Mouse (Mus musculus) heart, postnatal 4 days (tissue): ENCODE measurements around the gene Wnt7b. TPM values are rescaled to one million over a fixed set of nuclear protein-coding genes. Genes with fewer than 3 reads are reported as not detected.
A peak's percentile ranks its signal among the peaks of the same experiment; 100 is the strongest.

ENCODE experiments used
- DNase-seq: peaks from one replicate; pipeline ENCODE4 v3.0.0; 2021
- total RNA-seq, 2 experiments: library from RNA; stranded (reverse); gene quantifications; 2 replicates each; pipeline ENCODE4 v1.2.3; 2021

The Wnt7b gene
- total RNA-seq = under 1 TPM; 0.21 to 0.27 TPM

DNA sequence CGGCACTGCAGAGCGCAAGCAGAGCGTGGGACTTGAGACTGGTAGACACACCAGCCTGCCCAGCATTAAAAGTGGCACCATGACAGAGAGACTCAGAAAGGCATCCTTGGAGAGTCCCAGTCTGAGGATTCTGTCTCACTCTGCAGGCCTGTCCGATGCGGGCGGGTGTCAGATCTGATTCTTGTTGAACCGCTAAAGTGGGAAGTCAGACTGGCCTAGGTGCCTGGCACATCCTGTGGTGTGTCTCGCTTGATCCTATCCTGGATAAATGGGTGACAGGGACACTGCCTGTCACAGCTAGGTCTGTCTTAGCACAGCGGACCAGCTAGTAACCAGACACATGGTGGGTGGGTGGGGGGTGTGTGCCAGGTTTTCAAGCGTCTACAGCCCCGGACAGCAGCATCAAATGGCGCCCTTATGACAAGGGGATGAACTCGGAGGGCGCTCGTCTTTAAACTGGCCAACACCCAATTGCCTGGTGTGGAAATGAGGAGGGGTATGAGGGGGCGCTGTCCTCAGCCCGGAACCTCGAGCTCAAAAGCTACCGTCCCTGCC, at the start of gene Wnt7b:
Gene Wnt7b (minus strand): TSS at position 118 of the 555 bp plus-strand sequence.
- DNase-seq = no peak

- no peak for DNase-seq
Measured at GRCm38 (mm10) chr15:85631591-85631990, 49.3 kb upstream of the Wnt7b start.

DNA sequence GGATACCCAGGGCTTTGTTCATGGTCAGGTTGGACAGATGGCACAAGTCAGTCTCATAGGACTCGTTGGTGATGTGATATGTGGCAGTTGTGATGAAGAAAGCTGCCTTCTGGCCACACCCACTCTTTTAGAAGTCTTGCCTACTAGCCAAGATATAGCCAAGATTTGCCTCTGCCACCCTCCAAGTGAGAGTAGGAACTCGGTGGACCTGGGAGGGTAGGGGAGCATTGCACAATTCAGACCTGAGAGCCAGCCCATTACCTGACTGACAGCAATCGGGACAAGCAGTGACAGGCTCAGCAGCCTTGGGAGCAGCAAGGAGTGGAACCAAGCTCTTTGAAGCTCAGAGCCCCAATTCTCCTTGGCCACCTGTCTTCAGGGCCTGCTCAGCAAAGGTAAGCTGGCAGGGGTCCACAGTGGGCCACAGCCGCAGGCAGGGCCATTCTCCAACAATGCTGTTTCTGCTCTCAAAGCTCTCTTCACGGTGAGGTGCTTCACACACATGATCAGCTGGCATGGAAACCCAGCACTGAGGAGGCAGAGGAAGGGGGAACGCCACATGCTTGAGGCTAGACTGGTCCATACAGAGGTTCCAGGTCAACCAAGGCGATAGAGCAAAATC, 47.8 kb upstream of the Wnt7b start:
- no peak for DNase-seq

- peak; percentile 68 for DNase-seq
Measured at GRCm38 (mm10) chr15:85625666-85626279, 43.5 kb upstream of the Wnt7b start.

- no peak for DNase-seq
Measured at GRCm38 (mm10) chr15:85622213-85622612, 39.9 kb upstream of the Wnt7b start.

DNA sequence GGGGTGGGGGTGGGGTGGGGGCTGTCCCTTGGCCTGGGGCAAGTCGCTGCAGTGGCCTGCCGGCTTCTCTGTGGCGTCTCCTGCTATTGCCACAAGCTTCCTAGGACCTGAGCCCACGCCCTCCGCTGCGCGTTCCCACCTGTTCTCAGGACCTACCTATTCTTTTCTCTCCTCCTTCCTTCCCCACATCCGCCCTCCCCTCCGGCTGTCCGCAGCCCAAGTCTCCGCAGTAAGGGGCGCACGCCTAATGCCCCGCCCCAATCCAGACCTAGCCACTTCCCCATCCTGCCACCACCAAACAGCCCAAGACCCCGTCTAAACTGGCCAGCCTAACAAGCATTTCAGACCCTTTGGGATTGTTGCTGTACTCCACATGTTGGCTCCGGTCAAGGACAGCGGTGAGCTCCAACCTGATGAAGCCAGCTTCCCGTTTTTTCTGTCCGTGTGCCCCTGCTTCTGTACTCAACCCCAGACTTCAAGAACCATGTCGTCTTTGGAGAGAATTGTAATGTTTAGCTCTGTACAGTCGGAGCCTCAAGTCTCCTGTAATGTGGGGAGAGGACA, 33.3 kb upstream of the Wnt7b start:
- DNase-seq = no peak

DNA sequence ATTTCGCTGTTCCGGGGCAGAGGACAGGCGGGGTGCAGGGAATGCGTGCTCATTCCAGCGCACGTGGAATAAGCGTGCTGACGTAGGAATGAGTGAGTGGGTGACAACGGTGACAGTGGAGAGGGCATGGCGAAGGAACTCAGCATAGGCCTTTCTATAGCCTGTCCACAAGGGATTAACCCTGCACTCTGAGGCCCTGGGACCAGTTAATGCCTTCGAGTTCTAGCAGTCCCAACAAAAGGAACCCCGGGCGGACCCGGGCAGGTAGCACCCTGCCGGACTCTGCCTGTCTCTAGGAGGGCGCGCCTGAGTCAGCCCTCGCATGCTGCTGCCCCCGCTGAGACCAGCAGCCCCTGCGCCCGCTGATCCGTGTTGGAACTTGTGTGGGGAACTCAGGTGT, 32.8 kb upstream of the Wnt7b start:
- no peak for DNase-seq

DNA sequence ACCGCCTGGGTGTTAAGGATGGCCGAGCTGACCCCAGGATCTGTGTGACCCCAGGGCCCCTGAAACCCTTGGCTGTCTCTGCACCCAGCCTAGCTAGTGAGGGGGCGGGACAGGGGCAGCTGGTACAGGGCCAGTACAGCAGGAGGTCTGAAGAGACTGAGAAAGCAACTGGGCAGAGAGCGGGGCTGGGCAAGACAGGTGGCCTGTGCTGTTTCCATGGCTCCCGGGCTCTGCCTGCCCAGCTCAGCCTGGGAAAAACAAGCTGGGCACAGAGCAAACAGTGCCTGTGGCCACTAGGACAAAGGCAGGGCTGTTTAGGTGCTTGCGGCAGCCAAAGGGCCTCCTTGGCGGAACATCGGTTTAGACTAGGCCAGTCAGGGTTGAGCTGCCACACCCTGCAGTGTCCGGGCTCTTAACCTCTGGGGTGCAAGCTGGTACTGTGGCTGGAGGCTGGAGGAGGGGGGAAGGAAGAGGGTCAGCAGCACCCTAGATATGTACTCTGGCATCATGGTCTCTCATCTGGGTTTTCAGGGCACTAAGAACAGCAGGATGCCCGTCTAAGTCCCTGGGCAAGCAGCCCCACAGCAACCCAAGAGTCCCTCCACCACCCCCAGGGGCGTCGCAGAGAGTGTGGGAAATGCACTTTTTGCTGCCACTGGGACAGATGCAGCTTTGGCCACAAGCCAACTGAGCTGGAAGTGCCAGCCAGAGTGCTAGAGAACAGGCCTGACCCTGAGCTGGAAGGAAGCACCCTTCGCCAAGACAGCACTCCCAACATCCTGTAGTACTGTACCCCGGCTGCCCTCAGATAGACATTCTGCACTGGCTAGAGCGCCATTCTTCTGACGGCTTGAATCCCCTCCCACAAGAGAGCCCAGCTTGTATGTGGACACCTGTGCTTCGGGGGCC, 31.3 kb upstream of the Wnt7b start:
- DNase-seq = peak; percentile 59

DNA sequence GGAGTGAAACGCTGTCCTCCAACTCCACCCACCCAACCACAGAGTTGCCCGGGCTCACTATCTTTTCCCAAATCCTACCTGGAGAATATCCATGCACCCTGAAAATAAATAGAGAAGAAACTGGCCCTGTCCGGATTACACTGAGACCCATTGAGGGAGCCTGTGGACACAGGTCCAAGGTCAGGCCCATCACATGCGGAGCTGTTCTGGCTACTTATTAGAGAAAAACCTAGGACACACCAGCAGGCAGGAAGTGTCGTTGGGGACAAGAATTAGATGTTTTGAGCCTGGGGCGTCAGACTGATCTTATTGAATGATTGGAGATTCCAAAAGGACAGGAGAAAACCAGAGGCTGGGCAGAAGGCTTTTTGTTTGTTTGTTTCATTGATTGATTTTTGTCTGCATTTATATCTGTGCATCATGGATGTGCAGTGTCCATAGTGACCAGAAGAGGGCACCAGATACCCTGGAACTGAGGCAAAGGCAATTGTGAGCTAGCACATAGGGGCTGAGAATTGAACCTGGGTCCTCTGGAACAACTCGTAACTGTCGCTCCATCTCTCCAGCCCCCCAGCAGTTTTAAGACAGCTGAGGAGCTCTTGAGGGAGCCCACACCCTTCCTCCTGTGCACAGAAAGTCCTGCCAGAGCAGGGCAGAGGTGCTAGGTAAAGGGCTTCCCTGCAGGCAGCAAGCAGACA, 30.5 kb upstream of the Wnt7b start:
- peak; percentile 57 for DNase-seq

DNA sequence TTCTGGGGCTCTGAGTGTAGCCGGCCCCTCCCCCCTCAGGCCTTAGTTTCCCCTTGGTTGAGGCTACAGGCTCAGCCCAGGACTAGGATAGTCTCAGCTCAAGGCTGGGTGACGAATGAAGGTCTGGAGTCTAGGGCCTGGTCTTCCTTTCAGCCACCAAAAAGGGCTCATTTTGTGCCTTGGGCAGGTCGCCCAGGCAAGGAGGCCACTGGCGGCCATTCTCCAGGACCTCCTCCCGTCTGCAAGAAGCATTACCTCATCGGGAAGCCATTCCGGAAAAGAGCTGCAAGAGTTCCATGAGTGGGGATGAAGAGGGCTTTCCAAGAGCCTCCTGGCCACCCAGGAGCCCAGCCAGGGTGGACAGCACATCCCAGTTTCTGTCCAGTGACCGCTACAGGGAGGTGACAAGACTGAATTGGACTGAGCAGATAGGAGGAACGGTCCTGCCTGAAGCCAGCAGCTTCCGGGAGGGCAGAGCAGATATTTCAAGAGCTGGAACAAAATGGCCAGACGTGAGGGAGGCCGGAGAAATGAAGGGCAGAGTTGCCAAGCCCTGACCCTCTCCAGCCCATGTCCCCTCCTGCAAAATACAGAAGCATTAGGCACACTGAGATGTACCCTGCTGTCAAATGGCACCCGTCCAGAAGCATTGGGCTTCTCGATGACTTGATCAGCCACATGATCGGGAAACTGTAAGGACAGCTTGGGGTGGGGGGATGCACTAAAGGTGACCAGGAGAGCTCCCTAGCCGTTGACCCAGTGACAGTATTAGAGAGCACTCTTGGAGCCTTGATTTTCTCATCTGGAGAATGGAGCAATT, 29.6 kb upstream of the Wnt7b start:
- DNase-seq = peak; percentile 77

- peak; percentile 94 for DNase-seq
Measured at GRCm38 (mm10) chr15:85610618-85611218, 28.4 kb upstream of the Wnt7b start.

- DNase-seq = no peak
Measured at GRCm38 (mm10) chr15:85610120-85610519, 27.8 kb upstream of the Wnt7b start.

DNA sequence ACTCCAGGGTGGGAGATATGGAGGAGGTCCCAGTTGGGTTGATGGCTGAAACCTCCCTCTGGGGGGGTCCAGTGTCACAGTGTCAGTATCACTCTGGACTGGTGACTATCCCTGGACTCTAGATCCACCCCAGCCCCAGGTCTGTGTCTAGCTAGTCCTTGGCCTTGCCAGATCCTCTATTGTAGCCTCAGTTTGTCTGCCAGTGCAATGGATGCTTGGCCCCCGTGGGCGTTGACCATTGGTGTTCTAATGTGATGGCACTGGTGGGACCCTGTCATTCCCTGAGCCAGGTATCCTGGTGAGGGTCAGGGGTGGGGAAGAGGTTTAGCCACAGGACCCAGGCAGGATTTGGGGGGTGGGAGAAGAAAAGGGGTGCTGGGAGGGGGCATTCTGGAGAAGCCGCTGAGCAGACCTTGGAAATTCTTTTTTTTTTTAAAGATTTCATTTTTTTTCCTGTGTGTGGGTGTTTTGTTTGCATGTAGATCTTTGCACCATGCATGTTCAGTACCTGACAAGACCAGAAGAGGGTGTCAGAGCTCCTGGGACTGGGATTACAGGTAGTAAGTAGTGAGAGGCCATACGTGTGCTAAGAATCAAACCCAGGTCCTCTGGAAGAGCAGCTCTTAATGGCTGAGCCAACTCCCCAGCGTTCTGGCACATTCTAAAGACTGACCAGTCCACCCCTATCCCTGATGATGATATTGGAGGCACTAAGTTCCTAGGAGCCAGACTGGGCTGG, 27.2 kb upstream of the Wnt7b start:
- DNase-seq = no peak

DNA sequence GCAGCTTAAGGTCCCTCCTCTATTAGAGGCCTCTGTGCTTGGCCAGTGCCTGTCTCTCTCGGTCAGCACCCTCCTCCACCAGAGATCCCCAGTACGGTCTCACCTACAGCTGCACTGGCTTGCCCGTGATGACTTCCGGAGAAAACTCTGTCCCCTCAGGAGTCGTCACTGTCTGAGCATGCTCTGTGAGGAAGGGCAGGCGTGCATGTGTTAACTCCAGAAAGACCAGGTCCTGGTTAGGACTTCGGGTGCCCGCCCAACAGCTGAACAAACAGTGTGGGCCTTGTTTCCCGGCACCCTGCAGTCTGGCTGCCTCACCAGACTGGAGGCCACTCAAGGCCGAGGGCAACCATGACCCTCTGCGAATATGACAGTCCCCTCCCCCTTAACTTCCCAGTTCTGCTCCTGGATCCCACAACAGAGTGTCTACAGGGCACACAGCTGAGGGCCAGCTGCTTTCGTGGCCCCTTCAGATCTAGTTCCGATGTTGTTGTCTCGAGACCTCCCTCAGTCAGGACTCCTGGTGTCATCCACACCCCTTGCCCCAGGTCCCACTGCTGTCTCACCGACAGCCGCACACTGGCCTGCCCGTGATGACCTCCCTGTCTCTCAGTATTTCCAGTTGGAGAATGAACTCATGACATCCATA, 23.8 kb upstream of the Wnt7b start:
- no peak for DNase-seq

GRCm38 (mm10) chr15:85604938-85605337, 22.7 kb upstream of the Wnt7b start:
- DNase-seq = no peak

DNA sequence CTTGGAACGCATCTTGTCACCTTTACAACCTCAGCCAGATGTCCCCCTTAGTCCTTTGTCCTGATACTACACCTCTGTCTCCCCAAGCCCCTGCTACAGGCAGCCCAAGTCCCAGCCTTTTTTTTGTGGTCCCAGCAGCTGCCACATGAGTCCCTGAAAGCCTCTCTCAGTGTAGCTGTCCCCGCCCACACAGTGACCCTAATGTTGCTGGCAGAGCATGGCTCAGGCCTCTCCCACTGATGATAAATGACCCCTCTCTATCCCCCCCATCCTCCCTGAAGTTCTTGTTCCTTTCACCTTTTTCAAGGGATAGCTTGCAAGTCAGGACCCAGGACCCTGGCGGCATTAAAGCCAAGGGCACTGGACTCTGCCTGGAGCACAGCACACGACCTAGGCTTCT, 22.2 kb upstream of the Wnt7b start:
- DNase-seq = no peak

DNA sequence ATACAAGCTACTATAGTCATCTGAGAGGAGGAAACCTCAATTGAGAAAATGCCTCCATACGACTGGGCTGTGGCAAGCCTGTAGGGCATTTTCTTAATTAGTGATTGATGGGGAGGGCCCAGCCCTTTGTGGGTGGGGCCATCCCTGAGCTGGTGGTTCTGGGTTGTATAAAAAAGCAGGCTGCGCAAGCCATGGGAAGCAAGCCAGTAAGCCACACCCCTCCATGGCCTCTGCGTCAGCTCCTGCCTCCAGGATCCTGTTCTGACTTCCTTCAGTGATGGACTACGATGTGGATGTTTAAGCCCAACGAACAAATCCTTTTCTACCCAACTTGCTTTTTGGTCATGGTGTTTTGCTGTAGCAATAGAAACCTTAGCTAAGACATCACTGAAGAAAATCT, 21.1 kb upstream of the Wnt7b start:
- no peak for DNase-seq

DNA sequence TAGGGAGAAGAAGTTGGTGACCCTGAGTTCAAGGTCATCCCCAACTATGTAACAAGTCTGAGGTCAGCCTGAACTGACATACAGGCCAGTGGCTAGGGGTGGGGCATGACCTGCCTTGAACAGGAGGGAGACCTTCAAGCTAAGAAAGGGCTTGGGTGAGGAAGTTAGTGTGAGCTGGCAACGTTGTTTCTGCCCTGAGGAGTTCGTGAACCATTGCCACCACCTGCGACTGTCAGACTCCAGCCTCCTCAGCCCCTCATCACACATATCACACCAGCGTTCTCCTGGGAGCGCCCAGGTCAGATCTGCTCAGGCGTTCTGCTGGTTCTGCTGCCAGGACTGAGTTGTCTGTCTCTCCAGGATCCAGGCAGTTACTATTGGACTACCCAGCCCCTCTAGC, 20.5 kb upstream of the Wnt7b start:
- no peak for DNase-seq

DNA sequence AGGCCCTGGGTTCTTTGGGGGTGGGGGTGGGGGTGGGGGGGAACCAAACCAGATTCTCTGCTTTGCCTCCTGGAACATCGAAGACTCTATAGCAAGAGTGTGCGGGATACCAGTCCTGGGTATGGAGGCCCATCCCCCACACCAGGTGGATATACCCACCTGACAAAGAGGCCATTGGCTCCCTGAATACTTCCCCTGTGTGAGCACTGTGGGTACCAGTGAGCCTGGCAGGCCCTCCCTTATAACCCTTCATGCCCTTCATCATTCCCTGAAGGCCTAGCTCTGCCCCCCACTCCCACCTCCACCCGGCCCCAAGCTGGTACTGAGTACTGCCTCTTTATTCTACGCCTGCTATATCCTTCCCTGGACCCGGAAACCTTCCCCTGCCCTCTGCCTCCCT, 19.7 kb upstream of the Wnt7b start:
- DNase-seq = no peak

GRCm38 (mm10) chr15:85601202-85601601, 18.9 kb upstream of the Wnt7b start:
- no peak for DNase-seq
